Mouse (Mus musculus) midbrain, embryonic 15.5 days (tissue): Measurements from ENCODE around the gene Mief1. TPM values are rescaled to one million over a fixed set of nuclear protein-coding genes. Genes with fewer than 3 reads are reported as not detected.
A peak's percentile ranks its signal among the peaks of the same experiment; 100 is the strongest.

Experiments
- ATAC-seq: fragments of 200-750 bp; cut with Nextera tagmentation; replicated peaks from 2 replicates; pipeline ENCODE4 v1.8.0; 2017; ENCODE audit warnings: moderate TSS enrichment
- H3K27ac ChIP-seq: fragments of 300-500 bp; sonication (generic); 2 replicates; pipeline ENCODE4 v1.5.1; 2015; ENCODE audit warnings: mild to moderate bottlenecking, inconsistent platforms
- H3K27me3 ChIP-seq: fragments of 300-500 bp; sonication (generic); replicated peaks from 2 replicates; pipeline ENCODE4 v1.6.1; 2015; ENCODE audit warnings: inconsistent platforms
- H3K36me3 ChIP-seq: fragments of 300-500 bp; sonication (generic); replicated peaks from 2 replicates; pipeline ENCODE4 v1.6.1; 2015; ENCODE audit warnings: inconsistent platforms
- H3K4me1 ChIP-seq: fragments of 300-500 bp; sonication (generic); 2 replicates; pipeline ENCODE4 v1.6.1; 2015; ENCODE audit warnings: inconsistent platforms
- H3K4me2 ChIP-seq: fragments of 300-500 bp; sonication (generic); 2 replicates; pipeline ENCODE4 v1.6.1; 2015; ENCODE audit warnings: inconsistent platforms, mild to moderate bottlenecking, moderate library complexity
- H3K4me3 ChIP-seq: fragments of 300-500 bp; sonication (generic); 2 replicates; pipeline ENCODE4 v1.5.1; 2015; ENCODE audit warnings: mild to moderate bottlenecking, inconsistent platforms
- H3K9ac ChIP-seq: fragments of 300-500 bp; sonication (generic); 2 replicates; pipeline ENCODE4 v1.6.1; 2015; ENCODE audit warnings: mild to moderate bottlenecking, inconsistent platforms
- H3K9me3 ChIP-seq: fragments of 300-500 bp; sonication (generic); 2 replicates; pipeline ENCODE4 v1.6.1; 2016; ENCODE audit warnings: inconsistent platforms
- WGBS: fragments of 180-500 bp; shearing (Covaris S2); methylation state at CpG from one replicate; pipeline ENCODE4 v1.1.7; 2015; ENCODE audit warnings: mixed read lengths; 5-methylcytosine and 5-hydroxymethylcytosine counted together
- polyA plus RNA-seq: library from polyadenylated mRNA; unstranded; fragments of >200 nt; fragmentation: Nextera tagmentation; extraction: Ambion mirVana; gene quantifications from 2 replicates; pipeline ENCODE4 v1.2.1, GENCODE M21; 2015

Mief1 gene
- polyA plus RNA-seq = 35.8 and 39.3 TPM in 2 replicates

DNA sequence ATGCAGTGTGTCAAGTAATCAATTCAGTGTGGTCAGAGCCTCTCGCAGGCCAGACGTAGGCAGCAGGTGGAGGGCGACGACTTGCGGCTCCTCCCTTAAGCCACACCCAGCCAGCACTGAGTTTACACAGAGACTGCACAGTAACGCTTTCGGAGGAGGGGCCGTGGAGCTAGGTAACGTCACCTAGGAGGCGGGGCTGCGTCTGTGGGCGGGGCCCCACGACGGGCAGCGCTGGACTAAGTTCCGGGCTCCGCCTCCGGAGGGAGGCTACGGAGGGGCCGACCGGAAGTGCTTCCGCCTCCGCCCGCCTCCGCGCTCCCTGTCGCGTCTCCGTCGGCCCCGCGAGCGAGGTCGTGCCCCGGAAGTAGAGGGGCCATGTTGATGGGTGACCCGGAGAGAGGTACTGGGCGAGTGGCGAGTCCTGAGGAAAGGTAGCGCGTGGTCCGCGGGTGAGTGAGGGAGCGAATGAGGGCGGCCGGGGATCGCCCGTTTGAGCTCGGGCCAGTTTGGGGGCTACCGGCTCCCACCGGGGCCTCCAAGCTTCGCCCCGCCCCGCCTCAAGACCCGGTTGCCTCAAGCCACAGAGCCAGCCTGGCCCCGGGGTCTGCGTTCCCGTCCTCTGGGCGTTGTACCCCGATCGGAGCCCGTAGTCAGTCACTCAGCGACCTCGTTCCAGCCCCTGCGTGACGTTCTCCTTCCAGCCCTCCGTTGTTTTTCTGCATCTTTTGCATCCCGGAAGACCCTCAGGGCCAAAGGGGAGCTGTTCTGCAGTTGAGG, at the start of gene Mief1:
TSS of gene Mief1 (plus strand) at position 286 of the 777 bp plus-strand sequence.
- peaks cover 18% of the 10 kb centered on the region for H3K4me1 ChIP-seq
- H3K9ac ChIP-seq = peak within 1 kb of the TSS; percentile 86
- H3K4me2 ChIP-seq = peak within 1 kb of the TSS; percentile 68
- ATAC-seq = peak; percentile 95
- no peaks in the 10 kb centered on the region for H3K27me3 ChIP-seq
- peak within 1 kb of the TSS; percentile 93 for H3K4me3 ChIP-seq
- WGBS = under 1% methylated on average over 67 of the region's 67 CpGs
- peak within 1 kb of the TSS; percentile 90 for H3K27ac ChIP-seq
- H3K9me3 ChIP-seq = no peaks in the 10 kb centered on the region
- peaks cover 19% of the 10 kb centered on the region for H3K36me3 ChIP-seq

DNA sequence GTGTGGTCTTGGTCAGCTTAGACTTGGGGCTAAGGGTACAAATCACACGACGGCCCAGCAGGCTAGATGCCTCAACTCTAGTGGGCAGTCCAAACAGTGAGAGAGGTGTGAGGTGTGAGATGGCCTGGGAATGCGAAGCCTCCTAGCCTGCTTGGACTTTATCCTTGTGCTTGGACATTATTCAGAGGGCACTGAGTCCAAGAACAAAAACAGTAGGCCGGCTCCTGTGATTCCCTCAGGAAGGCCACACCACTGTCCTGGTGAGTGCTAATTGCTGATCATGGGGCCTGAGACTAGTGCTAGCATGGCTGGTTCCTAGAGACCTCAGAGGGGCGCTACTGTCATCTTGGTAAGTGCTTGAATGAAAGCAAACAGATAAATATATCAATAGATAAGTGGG, 44.9 kb upstream of the Mief1 start:
- H3K36me3 ChIP-seq = no peaks in the 10 kb centered on the region
- H3K9ac ChIP-seq = no peak overlapping the region
- 87% methylated on average over 5 of the region's 5 CpGs for WGBS
- ATAC-seq = no peak
- no peak overlapping the region for H3K4me3 ChIP-seq
- peaks cover 11% of the 10 kb centered on the region for H3K4me1 ChIP-seq
- no peaks in the 10 kb centered on the region for H3K27me3 ChIP-seq
- H3K9me3 ChIP-seq = no peaks in the 10 kb centered on the region
- no peak overlapping the region for H3K4me2 ChIP-seq
- H3K27ac ChIP-seq = no peak overlapping the region

DNA sequence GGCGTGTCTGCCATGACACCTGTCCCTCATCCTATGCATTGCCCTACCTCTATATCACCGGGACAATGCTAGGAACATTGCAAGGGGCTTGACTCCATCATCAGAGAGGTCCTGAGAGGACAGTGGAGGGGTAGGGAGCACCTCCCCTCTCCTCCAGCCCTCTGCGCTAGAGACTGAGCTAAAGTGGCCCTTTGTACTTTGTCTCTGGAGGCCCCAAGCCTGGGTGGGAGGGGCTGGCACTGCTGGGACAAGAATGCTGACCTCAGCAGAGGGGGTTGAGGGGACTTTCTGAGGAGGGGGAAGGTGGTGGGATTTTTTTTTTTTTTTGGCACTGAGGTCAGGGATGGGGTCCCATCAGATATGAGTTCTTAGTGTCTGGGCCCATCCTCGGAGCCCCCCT, 43.7 kb upstream of the Mief1 start:
- Histone ChIP-seq H3K36me3 (no peaks in the 10 kb centered on the region), H3K4me2 (no peak overlapping the region), H3K9ac (no peak overlapping the region), H3K9me3 (no peaks in the 10 kb centered on the region), H3K27ac (no peak overlapping the region), H3K27me3 (no peaks in the 10 kb centered on the region), H3K4me3 (no peak overlapping the region), H3K4me1 (peaks cover 14% of the 10 kb centered on the region)
- 81% methylated on average over 4 of the region's 4 CpGs for WGBS
- ATAC-seq = no peak

DNA sequence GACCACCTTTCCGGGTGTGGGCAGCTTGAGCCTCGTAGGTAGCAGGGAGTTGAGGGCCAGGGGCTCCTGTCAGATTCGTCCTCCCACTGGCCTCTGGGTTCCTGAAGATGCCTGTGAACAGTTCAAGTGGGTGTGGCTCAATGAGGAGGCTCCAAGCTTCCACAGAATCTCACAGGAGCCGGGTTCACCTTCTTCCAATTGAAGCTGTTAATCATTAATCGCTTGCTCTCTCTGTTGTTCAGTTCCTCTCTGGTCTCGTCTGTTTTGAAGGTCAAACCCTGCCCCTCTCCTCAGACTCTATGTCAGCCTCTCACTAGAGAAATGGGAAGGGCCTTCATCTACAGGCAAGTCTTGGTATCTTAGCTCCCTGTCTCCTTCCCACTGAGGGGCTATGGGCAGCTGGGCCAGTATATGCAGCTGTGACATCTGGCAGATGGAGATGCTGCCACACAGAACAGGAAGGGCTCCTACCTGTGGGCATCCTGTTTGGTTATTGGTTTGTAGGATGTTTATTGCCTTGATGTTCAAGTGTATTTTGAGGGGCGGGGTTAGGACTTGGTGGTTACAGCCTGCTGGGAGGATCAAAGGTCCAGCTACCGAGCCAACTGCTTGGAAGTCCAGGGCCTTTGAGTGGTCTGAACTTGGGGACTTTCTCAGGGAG, 42.1 kb upstream of the Mief1 start:
- H3K9ac ChIP-seq = no peak overlapping the region
- H3K36me3 ChIP-seq = no peaks in the 10 kb centered on the region
- no peak for ATAC-seq
- H3K4me2 ChIP-seq = no peak overlapping the region
- 84% methylated on average over 8 of the region's 8 CpGs for WGBS
- no peaks in the 10 kb centered on the region for H3K9me3 ChIP-seq
- H3K27me3 ChIP-seq = no peaks in the 10 kb centered on the region
- peaks cover 12% of the 10 kb centered on the region for H3K4me1 ChIP-seq
- H3K27ac ChIP-seq = no peak overlapping the region
- H3K4me3 ChIP-seq = no peak overlapping the region

DNA sequence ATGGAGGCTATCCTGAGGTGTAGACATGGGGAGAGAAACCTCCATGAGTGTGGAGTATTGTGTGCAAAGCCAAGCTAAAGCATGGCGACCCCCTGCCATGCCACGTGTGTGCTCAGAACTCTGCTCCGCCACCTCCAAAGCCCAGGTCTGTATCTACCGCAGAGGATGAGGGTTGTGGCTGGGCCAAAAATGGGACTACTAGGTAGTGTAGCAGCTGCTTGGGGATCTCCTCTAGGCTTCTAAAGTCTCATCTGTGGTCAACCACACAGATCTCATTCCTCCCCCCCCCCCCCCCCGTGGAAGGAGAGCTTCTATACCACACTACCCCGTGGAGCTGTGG, 41.6 kb upstream of the Mief1 start:
- no peak overlapping the region for H3K4me2 ChIP-seq
- H3K4me3 ChIP-seq = no peak overlapping the region
- no peak for ATAC-seq
- H3K9me3 ChIP-seq = no peaks in the 10 kb centered on the region
- H3K9ac ChIP-seq = no peak overlapping the region
- no peaks in the 10 kb centered on the region for H3K36me3 ChIP-seq
- no peaks in the 10 kb centered on the region for H3K27me3 ChIP-seq
- no peak overlapping the region for H3K27ac ChIP-seq
- peaks cover 12% of the 10 kb centered on the region for H3K4me1 ChIP-seq
- WGBS = 81% methylated on average over 6 of the region's 6 CpGs

DNA sequence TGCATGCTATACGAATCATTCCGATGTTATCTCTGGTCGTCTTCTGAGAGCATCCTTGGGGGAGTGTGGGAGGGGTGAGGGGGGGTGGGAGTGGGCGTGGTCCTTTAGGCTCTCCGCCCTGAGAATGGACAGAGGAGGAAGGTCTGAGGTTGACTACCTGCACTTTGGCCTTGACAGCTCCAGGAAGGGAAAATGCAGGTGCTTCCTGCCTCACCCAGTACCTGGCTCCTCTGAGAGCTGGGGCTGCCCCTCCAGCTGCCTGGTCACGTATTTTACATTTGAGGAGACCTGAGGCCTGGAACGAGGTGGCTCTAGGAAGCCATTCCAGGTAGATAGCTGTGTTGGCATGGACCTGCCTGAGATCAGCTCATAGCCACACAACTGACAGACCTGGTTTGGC, 41.0 kb upstream of the Mief1 start:
- no peak overlapping the region for H3K9ac ChIP-seq

DNA sequence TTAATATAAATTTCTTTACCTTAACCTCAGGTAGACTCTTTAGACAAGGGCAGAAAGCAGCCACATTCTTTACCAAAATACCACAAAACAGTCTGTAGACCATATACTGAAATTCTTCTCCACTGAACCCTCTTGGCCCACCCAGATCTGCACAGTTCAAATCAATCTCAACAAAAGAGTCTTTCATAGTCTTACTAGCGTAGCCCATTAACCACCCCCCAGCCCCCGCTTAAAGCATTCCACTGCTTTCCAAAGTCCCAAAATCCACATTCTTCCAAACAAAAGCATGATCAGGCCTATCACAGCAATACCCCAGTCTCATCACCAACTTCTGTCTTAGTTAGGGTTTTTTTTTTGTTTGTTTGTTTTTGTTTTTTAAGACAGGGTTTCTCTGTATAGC, 34.3 kb upstream of the Mief1 start:
- 70% methylated on average over 2 of the region's 2 CpGs for WGBS
- H3K9me3 ChIP-seq = no peaks in the 10 kb centered on the region

More for the DNA sequence above, 41.0 kb upstream of the Mief1 start:
- Histone ChIP-seq H3K9me3 (no peaks in the 10 kb centered on the region), H3K4me2 (no peak overlapping the region), H3K27me3 (no peaks in the 10 kb centered on the region), H3K36me3 (no peaks in the 10 kb centered on the region), H3K27ac (no peak overlapping the region), H3K4me3 (no peak overlapping the region), H3K4me1 (peaks cover 12% of the 10 kb centered on the region)
- no peak for ATAC-seq
- WGBS = 84% methylated on average over 7 of the region's 7 CpGs

DNA sequence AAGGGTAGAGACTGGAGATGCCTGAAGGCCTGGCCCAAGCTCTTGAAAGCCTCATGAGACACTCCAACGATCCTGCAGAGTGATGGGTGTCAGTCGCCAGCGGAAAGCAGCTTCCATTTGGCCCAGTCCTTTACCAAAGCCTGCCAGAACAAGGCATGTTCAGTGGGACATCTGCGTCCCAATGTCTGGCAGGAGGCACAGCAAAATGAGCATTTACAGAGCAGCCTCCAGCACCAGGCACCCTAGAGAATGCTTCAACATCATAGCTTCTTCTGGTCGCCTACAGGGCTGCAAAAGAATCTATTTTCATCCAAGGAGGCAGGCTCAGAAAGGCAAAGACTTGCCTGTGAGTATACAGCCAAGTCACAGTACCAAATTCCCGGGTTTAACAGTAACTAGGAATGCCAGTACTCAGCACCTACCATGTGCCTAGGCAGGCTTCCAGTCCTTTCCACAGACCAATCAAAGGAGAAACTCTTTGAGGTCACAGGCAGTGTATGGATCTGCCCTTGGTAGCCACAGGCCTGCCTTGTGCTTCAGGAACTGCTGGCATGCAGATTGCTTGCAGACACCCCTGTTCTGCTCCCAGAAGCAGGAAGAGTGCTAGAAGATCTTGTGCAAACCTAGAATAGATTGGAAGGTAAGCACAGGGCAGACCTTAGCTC, 31.6 kb upstream of the Mief1 start:
- 87% methylated on average over 6 of the region's 6 CpGs for WGBS
- no peak overlapping the region for H3K4me3 ChIP-seq
- H3K9me3 ChIP-seq = no peaks in the 10 kb centered on the region
- H3K4me1 ChIP-seq = no peaks in the 10 kb centered on the region
- no peak overlapping the region for H3K27ac ChIP-seq
- no peak for ATAC-seq
- H3K27me3 ChIP-seq = no peaks in the 10 kb centered on the region
- no peaks in the 10 kb centered on the region for H3K36me3 ChIP-seq
- no peak overlapping the region for H3K9ac ChIP-seq
- H3K4me2 ChIP-seq = no peak overlapping the region

More for the DNA sequence above, 34.3 kb upstream of the Mief1 start:
- Histone ChIP-seq H3K9ac (no peak overlapping the region), H3K4me1 (no peaks in the 10 kb centered on the region), H3K4me2 (no peak overlapping the region), H3K27me3 (no peaks in the 10 kb centered on the region), H3K36me3 (no peaks in the 10 kb centered on the region), H3K27ac (no peak overlapping the region), H3K4me3 (no peak overlapping the region)
- no peak for ATAC-seq

DNA sequence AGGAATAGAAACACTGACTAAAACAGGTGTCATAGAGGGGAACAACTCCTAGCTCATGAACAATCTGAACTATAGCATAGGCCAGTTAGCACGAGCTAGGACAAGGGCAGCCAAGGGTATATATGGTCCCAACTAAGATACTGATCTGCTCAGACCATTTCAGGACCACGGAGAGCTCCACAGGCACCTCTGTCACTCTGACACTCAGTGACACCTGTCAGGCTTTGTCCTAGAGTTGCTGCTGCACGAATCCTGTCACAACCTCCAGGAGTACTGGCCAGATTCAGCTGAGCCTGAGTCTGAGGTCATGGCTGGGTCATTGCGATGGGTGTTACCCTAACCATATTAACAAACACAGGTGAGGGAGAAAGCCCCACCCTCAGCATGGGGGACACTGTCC, 30.4 kb upstream of the Mief1 start:
- Histone ChIP-seq H3K27me3 (no peaks in the 10 kb centered on the region), H3K9ac (no peak overlapping the region), H3K27ac (no peak overlapping the region), H3K4me3 (no peak overlapping the region), H3K36me3 (no peaks in the 10 kb centered on the region), H3K4me1 (no peaks in the 10 kb centered on the region), H3K4me2 (no peak overlapping the region), H3K9me3 (no peaks in the 10 kb centered on the region)
- WGBS = 38% methylated on average over 4 of the region's 4 CpGs
- ATAC-seq = no peak

DNA sequence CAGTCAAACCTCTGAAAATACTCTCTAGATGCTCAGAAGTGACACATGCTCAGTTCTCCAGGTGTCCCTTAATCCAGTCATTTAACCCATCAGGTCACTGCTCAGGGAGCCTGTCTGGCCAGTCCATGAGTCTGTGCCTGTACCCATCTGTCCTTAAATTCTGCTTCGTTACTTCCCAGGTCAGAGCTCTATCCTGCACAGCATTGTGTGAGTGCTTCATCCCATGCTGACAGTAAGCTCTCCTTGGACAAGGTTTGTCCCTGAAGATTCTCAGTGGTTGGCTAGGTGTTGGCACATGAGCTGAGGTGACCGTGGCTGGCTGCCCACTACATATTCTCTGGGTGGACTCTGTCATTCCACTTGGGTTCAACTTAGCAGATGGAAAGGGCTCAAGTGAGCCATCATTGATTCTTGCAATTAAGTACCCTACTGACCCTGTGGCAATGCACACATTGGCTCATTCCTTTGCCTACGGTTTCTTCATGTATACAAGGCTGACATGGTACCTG, 27.7 kb upstream of the Mief1 start:
- Histone ChIP-seq H3K4me2 (no peak overlapping the region), H3K4me1 (no peaks in the 10 kb centered on the region), H3K36me3 (peaks cover 3% of the 10 kb centered on the region; the same call in 1 of the 2 replicates), H3K27ac (no peak overlapping the region), H3K9ac (no peak overlapping the region), H3K27me3 (no peaks in the 10 kb centered on the region), H3K4me3 (no peak overlapping the region), H3K9me3 (no peaks in the 10 kb centered on the region)
- no peak for ATAC-seq
- 95% methylated on average over 3 of the region's 3 CpGs for WGBS

DNA sequence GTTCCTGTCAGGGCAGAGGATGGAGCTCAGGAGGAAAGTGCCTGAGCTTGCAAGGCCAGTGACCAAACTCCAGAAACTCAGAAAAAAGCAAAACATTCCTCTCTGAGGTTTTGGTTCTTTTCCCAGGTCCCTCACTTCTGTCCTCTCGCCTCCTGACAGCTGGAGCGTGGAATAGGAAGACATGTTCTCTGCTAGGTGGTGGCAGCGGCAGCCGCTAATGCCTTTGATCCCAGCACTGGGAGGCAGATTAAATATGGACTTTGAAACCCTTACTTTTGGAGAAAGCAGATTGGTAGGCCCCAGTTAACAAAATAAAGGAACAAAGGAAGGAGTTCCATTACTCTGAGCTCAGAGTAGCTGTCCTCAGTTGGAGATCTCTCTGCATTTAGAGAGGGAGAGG, 25.4 kb upstream of the Mief1 start:
- no peak overlapping the region for H3K4me2 ChIP-seq
- no peaks in the 10 kb centered on the region for H3K9me3 ChIP-seq
- H3K4me3 ChIP-seq = no peak overlapping the region
- no peak for ATAC-seq
- no peak overlapping the region for H3K9ac ChIP-seq
- H3K27ac ChIP-seq = no peak overlapping the region
- H3K36me3 ChIP-seq = peaks cover 12% of the 10 kb centered on the region
- H3K4me1 ChIP-seq = no peaks in the 10 kb centered on the region
- no peaks in the 10 kb centered on the region for H3K27me3 ChIP-seq
- WGBS = 14% methylated on average over 4 of the region's 4 CpGs

DNA sequence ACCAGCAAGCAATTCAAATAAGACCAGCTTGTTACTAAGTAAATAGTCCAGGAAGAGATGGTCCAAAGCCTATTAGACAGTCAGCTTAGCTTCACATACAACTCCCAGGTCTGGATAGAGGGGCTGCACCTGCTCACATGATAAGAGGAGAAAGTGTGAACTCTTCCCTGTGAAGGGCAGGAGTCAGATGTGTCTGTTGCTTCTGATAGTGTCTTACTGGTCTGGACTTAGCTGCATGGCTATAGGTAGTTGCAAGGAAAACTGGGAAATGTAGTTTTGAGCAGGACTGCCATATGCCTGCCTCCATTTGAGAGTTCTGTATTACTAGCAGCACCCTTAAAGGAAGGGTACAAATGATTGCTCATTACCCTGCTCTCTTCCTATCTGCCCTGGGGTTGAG, 20.1 kb upstream of the Mief1 start:
- H3K36me3 ChIP-seq = peaks cover 12% of the 10 kb centered on the region
- H3K4me2 ChIP-seq = no peak overlapping the region
- no peaks in the 10 kb centered on the region for H3K9me3 ChIP-seq
- ATAC-seq = no peak
- no peaks in the 10 kb centered on the region for H3K27me3 ChIP-seq
- no peak overlapping the region for H3K4me3 ChIP-seq
- no peak overlapping the region for H3K27ac ChIP-seq
- H3K9ac ChIP-seq = no peak overlapping the region
- H3K4me1 ChIP-seq = no peaks in the 10 kb centered on the region
